Mouse (Mus musculus): Measurements from ENCODE around the gene Dnah7b.
A peak's percentile ranks its signal among the peaks of the same experiment; 100 is the strongest.
"Not testable (repeated sequence)": the region's sequence is repeated elsewhere in the genome, so short reads cannot be mapped to it uniquely, and the experiment has no call there.

Gene Dnah7b

GRCm38 (mm10) chr1:46066015-46066414, at the start of gene Dnah7b:
Gene Dnah7b, plus strand, starts transcription at chr1:46066315.
- DNase-seq (ENCODE audit: low spot score), result no peak

GRCm38 (mm10) chr1:46018382-46018977, 47.6 kb upstream of the Dnah7b start:
- peak; percentile 53 for DNase-seq (ENCODE audit: low spot score)

- DNase-seq (ENCODE audit: low spot score), result peak; percentile 18
Observed at GRCm38 (mm10) chr1:46022262-46022661, 43.9 kb upstream of the Dnah7b start.

- no peak for DNase-seq (ENCODE audit: low spot score)
Observed at GRCm38 (mm10) chr1:46031993-46032555, 34.0 kb upstream of the Dnah7b start.

- DNase-seq (ENCODE audit: low spot score), result no peak
Observed at GRCm38 (mm10) chr1:46048188-46048587, 17.9 kb upstream of the Dnah7b start.

GRCm38 (mm10) chr1:46066484-46067251, 553 bp downstream of the Dnah7b start:
- peak; percentile 68 for DNase-seq (ENCODE audit: low spot score)

- DNase-seq (ENCODE audit: low spot score), result not testable (repeated sequence)
Observed at GRCm38 (mm10) chr1:46068787-46069186, 2.7 kb downstream of the Dnah7b start.

GRCm38 (mm10) chr1:46077891-46078290, 11.8 kb downstream of the Dnah7b start:
- no peak for DNase-seq (ENCODE audit: low spot score)

GRCm38 (mm10) chr1:46100484-46100883, 34.4 kb downstream of the Dnah7b start:
- DNase-seq (ENCODE audit: low spot score), result no peak

GRCm38 (mm10) chr1:46112606-46113005, 46.5 kb downstream of the Dnah7b start:
- DNase-seq (ENCODE audit: low spot score), result not testable (repeated sequence)

- not testable (repeated sequence) for DNase-seq (ENCODE audit: low spot score)
Observed at GRCm38 (mm10) chr1:46117179-46117578, 51.1 kb downstream of the Dnah7b start.

- DNase-seq (ENCODE audit: low spot score), result no peak
Observed at GRCm38 (mm10) chr1:46128058-46128457, 61.9 kb downstream of the Dnah7b start.

- not testable (repeated sequence) for DNase-seq (ENCODE audit: low spot score)
Observed at GRCm38 (mm10) chr1:46196835-46197234, 130.7 kb downstream of the Dnah7b start.

GRCm38 (mm10) chr1:46201169-46201568, 135.1 kb downstream of the Dnah7b start:
- DNase-seq (ENCODE audit: low spot score), result not testable (repeated sequence)

- not testable (repeated sequence) for DNase-seq (ENCODE audit: low spot score)
Observed at GRCm38 (mm10) chr1:46210014-46210588, 144.0 kb downstream of the Dnah7b start.

GRCm38 (mm10) chr1:46222704-46223103, 156.6 kb downstream of the Dnah7b start:
- DNase-seq (ENCODE audit: low spot score), result peak; percentile 16

- not testable (repeated sequence) for DNase-seq (ENCODE audit: low spot score)
Observed at GRCm38 (mm10) chr1:46226136-46226535, 160.0 kb downstream of the Dnah7b start.

GRCm38 (mm10) chr1:46268841-46269240, 202.7 kb downstream of the Dnah7b start:
- not testable (repeated sequence) for DNase-seq (ENCODE audit: low spot score)

- no peak for DNase-seq (ENCODE audit: low spot score)
Observed at GRCm38 (mm10) chr1:46271927-46272326, 205.8 kb downstream of the Dnah7b start.

- DNase-seq (ENCODE audit: low spot score), result not testable (repeated sequence)
Observed at GRCm38 (mm10) chr1:46278057-46278910, 212.2 kb downstream of the Dnah7b start.

- DNase-seq (ENCODE audit: low spot score), result not testable (repeated sequence)
Observed at GRCm38 (mm10) chr1:46278911-46279565, 212.9 kb downstream of the Dnah7b start.

Data from urinary bladder, postnatal 14 days (tissue).